Mouse (Mus musculus): ENCODE measurements around the gene Tas2r104.

Gene Tas2r104

GRCm38 (mm10) chr6:131685644-131686043 lies at the start of gene Tas2r104:
Tas2r104 (minus strand) TSS chr6:131685744.
- DNase-seq (ENCODE audit: extremely low spot score), result no peak

- DNase-seq (ENCODE audit: extremely low spot score), result no peak
These were observed 27.3 kb upstream of the Tas2r104 start for GRCm38 (mm10) chr6:131712803-131713202.

GRCm38 (mm10) chr6:131689963-131690362 lies 4.4 kb upstream of the Tas2r104 start, which contains the start of gene Tas2r114:
Tas2r114 (minus strand) TSS chr6:131690063.
- no peak for DNase-seq (ENCODE audit: extremely low spot score)

- DNase-seq (ENCODE audit: extremely low spot score), result no peak
These were observed 1.9 kb upstream of the Tas2r104 start, which contains the start of gene Tas2r105 for GRCm38 (mm10) chr6:131687395-131687794. Tas2r105 (minus strand) TSS chr6:131687495.

- no peak for DNase-seq (ENCODE audit: extremely low spot score)
These were observed 6.8 kb downstream of the Tas2r104 start, which contains the start of gene Tas2r106 for GRCm38 (mm10) chr6:131678786-131679185. Tas2r106 (minus strand) TSS chr6:131678886.

GRCm38 (mm10) chr6:131660049-131660448 lies 25.5 kb downstream of the Tas2r104 start, which contains the start of gene Tas2r107:
Tas2r107 (minus strand) TSS chr6:131660149.
- DNase-seq (ENCODE audit: extremely low spot score), result no peak

Measured in embryo, embryonic 9.5 days (tissue).